Mouse (Mus musculus) CH12.LX (cell line): Measurements from ENCODE around the gene Gimd1. TPM values are rescaled to one million over a fixed set of nuclear protein-coding genes. Genes with fewer than 3 reads are reported as not detected.

Experiments used
- DNase-seq: peaks from one replicate; pipeline ENCODE4 v3.0.0-alpha.2; 2013; ENCODE audit errors: extremely low read depth
- H3K27ac ChIP-seq: 2 replicates; pipeline ENCODE4 v1.5.1; 2012; ENCODE audit warnings: low read depth, mild to moderate bottlenecking, control low read depth, moderate library complexity; ENCODE audit not compliant: insufficient read depth
- H3K27me3 ChIP-seq: replicated peaks from 2 replicates; pipeline ENCODE3; 2012; ENCODE audit warnings: inconsistent platforms
- H3K36me3 ChIP-seq, 2 experiments: replicated peaks in 1 of 2; 2 replicates each; pipeline versions ENCODE3 to v1.6.1; 2012; ENCODE audit warnings: inconsistent platforms in 1 of 2, low read length in 1 of 2, mild to moderate bottlenecking in 1 of 2, mixed read lengths in 1 of 2, moderate library complexity in 1 of 2; ENCODE audit not compliant: control insufficient read depth in 1 of 2, insufficient read depth in 1 of 2
- H3K4me1 ChIP-seq, 2 experiments: 2 replicates each; pipeline ENCODE4 v1.6.1; 2012; ENCODE audit warnings: inconsistent platforms in 1 of 2, moderate library complexity in 1 of 2; ENCODE audit not compliant: insufficient read depth in 2 of 2, control insufficient read depth in 1 of 2
- H3K4me2 ChIP-seq: 2 replicates; pipeline ENCODE4 v1.6.1; 2012; ENCODE audit warnings: low read depth, mild to moderate bottlenecking, control low read depth; ENCODE audit not compliant: poor library complexity, insufficient read depth, severe bottlenecking
- H3K4me3 ChIP-seq, 3 experiments: fragments of 150-350 bp in 1 of 3; sonication (generic) in 1 of 3; replicated peaks in 1 of 3; 2 replicates each; pipeline versions ENCODE3 to v1.5.1; 2011 to 2012; ENCODE audit warnings: low read depth in 2 of 3, low read length in 2 of 3, mild to moderate bottlenecking in 2 of 3, moderate library complexity in 2 of 3, control low read depth in 1 of 3, improper control_type of control experiment in 1 of 3, inconsistent platforms in 1 of 3, mixed read lengths in 1 of 3; ENCODE audit not compliant: poor library complexity in 1 of 3
- H3K79me2 ChIP-seq: replicated peaks from 2 replicates; pipeline ENCODE4 v1.6.1; 2012; ENCODE audit warnings: mild to moderate bottlenecking, moderate library complexity; ENCODE audit not compliant: control insufficient read depth, poor library complexity, insufficient read depth, severe bottlenecking; ENCODE audit errors: extremely low read depth
- H3K9ac ChIP-seq: 2 replicates; pipeline ENCODE4 v1.6.1; 2012; ENCODE audit warnings: low read depth, mild to moderate bottlenecking, control low read depth, moderate library complexity; ENCODE audit not compliant: insufficient read depth
- H3K9me3 ChIP-seq: replicated peaks from 2 replicates; pipeline ENCODE3; 2012; ENCODE audit warnings: low read length, inconsistent platforms, mixed read lengths
- BHLHE40 ChIP-seq: IDR thresholded peaks from 2 replicates; pipeline ENCODE4 v1.6.1; 2011; ENCODE audit warnings: mild to moderate bottlenecking, low read depth, low read length, improper control_type of control experiment
- CHD1 ChIP-seq: IDR thresholded peaks from 2 replicates; pipeline ENCODE4 v1.6.1; 2012; ENCODE audit warnings: low read depth, low read length, improper control_type of control experiment, inconsistent platforms
- E2F4 ChIP-seq: IDR thresholded peaks from 2 replicates; pipeline ENCODE4 v1.6.1; 2011; ENCODE audit warnings: low read depth, low read length, improper control_type of control experiment; ENCODE audit not compliant: insufficient replicate concordance
- EP300 ChIP-seq: IDR thresholded peaks from 2 replicates; pipeline ENCODE4 v1.6.1; 2011; ENCODE audit warnings: low read length, improper control_type of control experiment
- GABPA ChIP-seq: IDR thresholded peaks from 2 replicates; pipeline ENCODE4 v1.6.1; 2012; ENCODE audit warnings: low read depth, low read length, improper control_type of control experiment, inconsistent platforms; ENCODE audit not compliant: insufficient replicate concordance
- IRF4 ChIP-seq: IDR thresholded peaks from 2 replicates; pipeline ENCODE4 v1.6.1; 2014; ENCODE audit warnings: low read depth, mild to moderate bottlenecking, inconsistent platforms, low read length, improper control_type of control experiment
- JUN ChIP-seq: IDR thresholded peaks from 2 replicates; pipeline ENCODE4 v1.6.1; 2011; ENCODE audit warnings: low read depth, mild to moderate bottlenecking, low read length, improper control_type of control experiment, moderate library complexity; ENCODE audit not compliant: insufficient read depth
- MAX ChIP-seq: IDR thresholded peaks from 2 replicates; pipeline ENCODE4 v1.6.1; 2011; ENCODE audit warnings: low read length, improper control_type of control experiment
- MAZ ChIP-seq: IDR thresholded peaks from 2 replicates; pipeline ENCODE4 v1.6.1; 2012; ENCODE audit warnings: low read depth, mild to moderate bottlenecking, inconsistent platforms, low read length, improper control_type of control experiment, moderate library complexity
- MXI1 ChIP-seq: IDR thresholded peaks from 2 replicates; pipeline ENCODE4 v1.6.1; 2011; ENCODE audit warnings: mild to moderate bottlenecking, low read depth, low read length, improper control_type of control experiment
- MYC ChIP-seq: IDR thresholded peaks from 2 replicates; pipeline ENCODE4 v1.6.1; 2011; ENCODE audit warnings: low read depth, mild to moderate bottlenecking, improper control_type of control experiment, low read length
- PAX5 ChIP-seq: IDR thresholded peaks from 2 replicates; pipeline ENCODE4 v1.6.1; 2012; ENCODE audit warnings: low read length, inconsistent platforms, mixed read lengths
- POLR2A ChIP-seq: IDR thresholded peaks from 2 replicates; pipeline ENCODE4 v1.6.1; 2011; ENCODE audit warnings: low read depth, mild to moderate bottlenecking, improper control_type of control experiment, low read length
- POLR2AphosphoS2 ChIP-seq: IDR thresholded peaks from 2 replicates; pipeline ENCODE4 v1.6.1; 2011; ENCODE audit warnings: low read depth, low read length, improper control_type of control experiment
- RAD21 ChIP-seq: IDR thresholded peaks from 2 replicates; pipeline ENCODE4 v1.6.1; 2011; ENCODE audit warnings: low read depth, mild to moderate bottlenecking, low read length, improper control_type of control experiment, moderate library complexity
- UBTF ChIP-seq: IDR thresholded peaks from 2 replicates; pipeline ENCODE4 v1.6.1; 2012; ENCODE audit warnings: low read depth, mild to moderate bottlenecking, inconsistent platforms, low read length, improper control_type of control experiment, moderate library complexity
- ZC3H11A ChIP-seq: IDR thresholded peaks from 2 replicates; pipeline ENCODE4 v1.6.1; 2012; ENCODE audit warnings: low read depth, mild to moderate bottlenecking, inconsistent platforms, low read length, improper control_type of control experiment
- ZKSCAN1 ChIP-seq: IDR thresholded peaks from 2 replicates; pipeline ENCODE4 v1.6.1; 2012; ENCODE audit warnings: low read depth, inconsistent platforms, low read length, improper control_type of control experiment, borderline replicate concordance
- ZMIZ1 ChIP-seq: IDR thresholded peaks from 2 replicates; pipeline ENCODE4 v1.6.1; 2012; ENCODE audit warnings: low read depth, mild to moderate bottlenecking, inconsistent platforms, low read length, improper control_type of control experiment
- ZNF384 ChIP-seq: IDR thresholded peaks from 2 replicates; pipeline ENCODE4 v1.6.1; 2012; ENCODE audit warnings: low read depth, low read length, improper control_type of control experiment, inconsistent platforms
- dilution Hi-C: fragments of 300-500 bp; cut with MboI; formaldehyde crosslinking; loops from 2 replicates; pipeline ENCODE4 v1.14.3; 2020; ENCODE audit warnings: low sequenced_read_pairs; ENCODE audit not compliant: extremely low pct_unique_long_range_greater_than_20kb, extremely low pct_ligation_motif_present
- in situ Hi-C: fragments of 300-500 bp; cut with MboI; formaldehyde crosslinking; loops from 3 replicates; pipeline ENCODE4 v1.14.3; 2019; ENCODE audit warnings: low sequenced_read_pairs, low pct_ligation_motif_present, low pct_unique_long_range_greater_than_20kb, mixed read lengths
- polyA plus RNA-seq: library from polyadenylated mRNA; unstranded; fragments of >175 nt; gene quantifications from 2 replicates; pipeline ENCODE4 v1.2.1, GENCODE M21; 2012; ENCODE audit warnings: low read depth; ENCODE audit not compliant: insufficient read length
- total RNA-seq, 2 experiments: library from RNA; depleted of rRNA; stranded (reverse); fragments of 300-350 nt in 1 of 2; fragments of >200 nt in 1 of 2; gene quantifications; 2 replicates each; pipeline ENCODE4 v1.2.3; 2012 to 2014

Gimd1 gene
- total and polyA plus RNA-seq, 3 experiments: not detected

DNA sequence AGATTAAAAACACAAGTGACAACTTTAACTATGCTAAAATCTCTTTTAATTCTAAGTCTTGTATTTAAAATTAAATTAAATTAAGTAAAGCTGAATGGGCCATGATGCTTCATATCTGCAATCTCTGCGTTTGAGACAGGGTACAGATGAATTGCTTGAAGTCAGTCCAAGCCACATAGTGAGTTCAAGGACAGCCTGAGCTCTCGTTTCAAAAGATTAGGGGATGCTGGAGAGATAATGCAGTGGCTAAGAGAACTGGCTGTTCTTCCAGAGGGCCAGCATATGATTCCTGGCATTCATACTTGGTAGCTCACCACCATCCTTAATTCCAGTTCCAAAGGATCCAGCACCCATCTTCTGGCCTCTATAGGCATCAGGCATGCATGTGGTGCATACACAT, 3.6 kb downstream of the Gimd1 start:
- in situ Hi-C loops: no loop called here
- H3K4me1 ChIP-seq: no peaks in the 10 kb centered on the region
- H3K36me3 ChIP-seq: no peaks in the 10 kb centered on the region
- no peak overlapping the region for H3K27ac ChIP-seq
- H3K79me2 ChIP-seq: no peaks in the 10 kb centered on the region
- TF ChIP-seq RAD21 (no peak), EP300 (no peak), ZC3H11A (no peak)
- dilution Hi-C loops: no loop called here
- no peak overlapping the region for H3K4me2 ChIP-seq
- no peaks in the 10 kb centered on the region for H3K9me3 ChIP-seq
- H3K4me3 ChIP-seq: no peak overlapping the region
- no peak overlapping the region for H3K9ac ChIP-seq
- no peaks in the 10 kb centered on the region for H3K27me3 ChIP-seq
- no peak for DNase-seq

DNA sequence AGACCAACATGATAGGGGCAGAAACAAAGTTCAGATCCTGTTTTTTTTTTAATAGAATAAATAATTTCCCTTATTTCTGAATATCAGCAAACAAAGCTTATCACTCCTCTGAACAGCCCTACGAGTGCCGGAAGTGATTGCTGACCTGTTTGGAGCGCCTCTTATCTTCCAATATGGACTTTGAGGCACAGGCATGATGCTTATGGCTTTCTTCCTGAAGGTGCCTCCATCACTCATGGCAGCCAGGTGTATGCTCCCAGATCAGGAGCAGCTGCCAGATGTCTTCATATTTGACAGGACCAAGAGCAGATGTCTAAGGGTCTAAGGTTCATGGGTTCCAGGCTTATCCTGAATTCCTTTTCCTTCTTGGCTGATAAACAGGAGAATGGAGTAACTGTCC, 7.5 kb downstream of the Gimd1 start:
- dilution Hi-C loops: no loop called here
- Histone ChIP-seq H3K36me3 (no peaks in the 10 kb centered on the region), H3K9me3 (no peaks in the 10 kb centered on the region), H3K4me1 (peaks cover 0 to 2% of the 10 kb centered on the region in 2 experiments; a peak in 1 of 4 replicates), H3K27me3 (no peaks in the 10 kb centered on the region), H3K27ac (no peak overlapping the region), H3K79me2 (no peaks in the 10 kb centered on the region), H3K9ac (no peak overlapping the region), H3K4me3 (no peak overlapping the region), H3K4me2 (no peak overlapping the region)
- DNase-seq: no peak
- TF ChIP-seq MAX (no peak), JUN (no peak), BHLHE40 (no peak), ZMIZ1 (no peak), PAX5 (no peak), MYC (no peak), ZNF384 (no peak), UBTF (no peak), RAD21 (no peak), POLR2A (no peak), IRF4 (no peak), MXI1 (no peak), ZC3H11A (no peak), POLR2AphosphoS2 (no peak), E2F4 (no peak), CHD1 (no peak), ZKSCAN1 (no peak), GABPA (no peak), MAZ (no peak)
- in situ Hi-C loops: no loop called here
